Mouse (Mus musculus) spleen, adult 2 months (tissue): ENCODE results near the gene Crybb2. TPM values are rescaled to one million over a fixed set of nuclear protein-coding genes. Genes with fewer than 3 reads are reported as not detected.
A peak's percentile ranks its signal among the peaks of the same experiment; 100 is the strongest.

Experiments
- DNase-seq, 2 experiments: peaks; one replicate each; pipeline versions ENCODE4 v3.0.0 to v3.0.0-alpha.2; 2012 to 2021; ENCODE audit warnings: low spot score in 2 of 2, low read depth in 1 of 2
- H3K27ac ChIP-seq: fragments of 200-500 bp; 2 replicates; pipeline ENCODE4 v1.5.1; 2012; ENCODE audit warnings: low read length, inconsistent platforms; ENCODE audit not compliant: insufficient read depth
- H3K27me3 ChIP-seq: fragments of 200-500 bp; 2 replicates; pipeline ENCODE4 v1.6.1; 2012; ENCODE audit warnings: mild to moderate bottlenecking, moderate library complexity, low read length, inconsistent platforms; ENCODE audit not compliant: control insufficient read depth, insufficient read depth
- H3K36me3 ChIP-seq: fragments of 200-500 bp; 2 replicates; pipeline ENCODE4 v1.6.1; 2012; ENCODE audit warnings: mild to moderate bottlenecking, low read length, inconsistent platforms; ENCODE audit not compliant: control insufficient read depth, insufficient read depth
- H3K4me1 ChIP-seq: fragments of 200-500 bp; 2 replicates; pipeline ENCODE4 v1.6.1; 2011; ENCODE audit warnings: inconsistent platforms; ENCODE audit not compliant: control insufficient read depth, insufficient read depth, insufficient read length
- H3K4me3 ChIP-seq: fragments of 200-500 bp; 2 replicates; pipeline ENCODE4 v1.5.1; 2011; ENCODE audit warnings: mild to moderate bottlenecking, inconsistent platforms; ENCODE audit not compliant: insufficient read depth, insufficient read length; ENCODE audit errors: extremely low read depth
- CTCF ChIP-seq: fragments of 200-500 bp; IDR thresholded peaks from 2 replicates; pipeline ENCODE4 v1.5.1; 2011; ENCODE audit warnings: mild to moderate bottlenecking, inconsistent platforms; ENCODE audit not compliant: insufficient read depth, insufficient read length, insufficient replicate concordance; ENCODE audit errors: extremely low read depth
- POLR2A ChIP-seq: fragments of 200-500 bp; IDR thresholded peaks from 2 replicates; pipeline ENCODE4 v1.6.1; 2011; ENCODE audit warnings: low read depth, low read length, inconsistent platforms
- WGBS: fragments of 180-500 bp; shearing (Covaris S2); methylation state at CpG from one replicate; pipeline ENCODE4 v1.1.7; 2018; 5-methylcytosine and 5-hydroxymethylcytosine counted together
- polyA plus RNA-seq: library from polyadenylated mRNA; depleted of rRNA; stranded (reverse); fragments of >200 nt; gene quantifications from 2 replicates; pipeline ENCODE4 v1.2.3, GENCODE M21; 2012

Gene Crybb2
- polyA plus RNA-seq, 1 experiment, result not detected

GRCm38 (mm10) chr5:113084309-113084708 is 14.4 kb upstream of the Crybb2 start:
- Histone ChIP-seq H3K4me1 (no peaks in the 10 kb centered on the region), H3K27ac (no peak overlapping the region), H3K36me3 (no peaks in the 10 kb centered on the region), H3K27me3 (no peaks in the 10 kb centered on the region), H3K4me3 (no peak overlapping the region)
- no peak for DNase-seq
- TF ChIP-seq POLR2A (no peak), CTCF (no peak)
- WGBS, result 88% methylated on average over 2 of the region's 2 CpGs

GRCm38 (mm10) chr5:113082356-113083168 is 12.6 kb upstream of the Crybb2 start:
- Histone ChIP-seq H3K4me3 (no peak overlapping the region), H3K27ac (no peak overlapping the region), H3K36me3 (no peaks in the 10 kb centered on the region), H3K4me1 (no peaks in the 10 kb centered on the region), H3K27me3 (no peaks in the 10 kb centered on the region)
- no peak for DNase-seq
- 66% methylated on average over 19 of the region's 19 CpGs for WGBS
- no peak for TF ChIP-seq CTCF
- TF ChIP-seq POLR2A, result no peak

GRCm38 (mm10) chr5:113081439-113081838 is 11.5 kb upstream of the Crybb2 start, which contains the start of gene Crybb3:
TSS of gene Crybb3 (minus strand) at chr5:113081584.
- no peak for DNase-seq
- no peak for TF ChIP-seq POLR2A
- no peak for TF ChIP-seq CTCF
- H3K4me1 ChIP-seq, result no peaks in the 10 kb centered on the region
- H3K27me3 ChIP-seq, result no peaks in the 10 kb centered on the region
- H3K4me3 ChIP-seq, result no peak within 1 kb of the TSS
- H3K27ac ChIP-seq, result no peak within 1 kb of the TSS
- H3K36me3 ChIP-seq, result no peaks in the 10 kb centered on the region
- 74% methylated on average over 8 of the region's 8 CpGs for WGBS

GRCm38 (mm10) chr5:113081020-113081419 is 11.1 kb upstream of the Crybb2 start:
- no peaks in the 10 kb centered on the region for H3K36me3 ChIP-seq
- WGBS, result 92% methylated on average over 9 of the region's 9 CpGs
- no peak overlapping the region for H3K27ac ChIP-seq

GRCm38 (mm10) chr5:113079783-113080182 is 9.9 kb upstream of the Crybb2 start:
- DNase-seq, result no peak
- no peaks in the 10 kb centered on the region for H3K27me3 ChIP-seq

More at GRCm38 (mm10) chr5:113081020-113081419, 11.1 kb upstream of the Crybb2 start:
- no peak for DNase-seq
- Histone ChIP-seq H3K4me1 (no peaks in the 10 kb centered on the region), H3K4me3 (no peak overlapping the region), H3K27me3 (no peaks in the 10 kb centered on the region)
- TF ChIP-seq CTCF, result no peak
- TF ChIP-seq POLR2A, result no peak

GRCm38 (mm10) chr5:113078686-113079085 is 8.8 kb upstream of the Crybb2 start:
- no peak overlapping the region for H3K27ac ChIP-seq
- no peaks in the 10 kb centered on the region for H3K4me1 ChIP-seq
- no peaks in the 10 kb centered on the region for H3K27me3 ChIP-seq
- H3K4me3 ChIP-seq, result no peak overlapping the region
- 64% methylated on average over 5 of the region's 5 CpGs for WGBS
- DNase-seq, result no peak
- TF ChIP-seq CTCF (peak; percentile 28; the same call in 1 of the 2 replicates), POLR2A (no peak)
- no peaks in the 10 kb centered on the region for H3K36me3 ChIP-seq

More at GRCm38 (mm10) chr5:113079783-113080182, 9.9 kb upstream of the Crybb2 start:
- H3K4me3 ChIP-seq, result no peak overlapping the region
- no peak for TF ChIP-seq POLR2A
- TF ChIP-seq CTCF, result peak; percentile 23; the same call in 1 of the 2 replicates
- no peaks in the 10 kb centered on the region for H3K36me3 ChIP-seq
- WGBS, result 34% methylated on average over 21 of the region's 21 CpGs
- no peak overlapping the region for H3K27ac ChIP-seq
- H3K4me1 ChIP-seq, result no peaks in the 10 kb centered on the region

GRCm38 (mm10) chr5:113054308-113054707 is 15.6 kb downstream of the Crybb2 start:
- DNase-seq, result peak; percentile 9 to 63
- H3K27ac ChIP-seq, result no peak overlapping the region
- no peaks in the 10 kb centered on the region for H3K27me3 ChIP-seq
- no peaks in the 10 kb centered on the region for H3K36me3 ChIP-seq
- TF ChIP-seq CTCF, result peak; percentile 98
- no peak for TF ChIP-seq POLR2A
- 10% methylated on average over 16 of the region's 16 CpGs for WGBS
- no peaks in the 10 kb centered on the region for H3K4me1 ChIP-seq
- H3K4me3 ChIP-seq, result no peak overlapping the region
